Mouse (Mus musculus) MEL-GATA-1-ER (cell line): ENCODE data around the gene Psmb8.

Source experiments
- DNase-seq: peaks from one replicate; pipeline ENCODE4 v3.0.0-alpha.2; 2012; ENCODE audit warnings: low read depth; ENCODE audit errors: extremely low read depth

Gene Psmb8

GRCm38 (mm10) chr17:34196941-34197894, at the start of gene Psmb8:
Gene Psmb8 (plus strand): TSS chr17:34197721.
- peak; percentile 94 for DNase-seq

- no peak for DNase-seq
Measured at GRCm38 (mm10) chr17:34152923-34153322, 44.6 kb upstream of the Psmb8 start, which contains the start of gene H2-DMb1. Gene H2-DMb1 (plus strand): TSS chr17:34153072.

DNA sequence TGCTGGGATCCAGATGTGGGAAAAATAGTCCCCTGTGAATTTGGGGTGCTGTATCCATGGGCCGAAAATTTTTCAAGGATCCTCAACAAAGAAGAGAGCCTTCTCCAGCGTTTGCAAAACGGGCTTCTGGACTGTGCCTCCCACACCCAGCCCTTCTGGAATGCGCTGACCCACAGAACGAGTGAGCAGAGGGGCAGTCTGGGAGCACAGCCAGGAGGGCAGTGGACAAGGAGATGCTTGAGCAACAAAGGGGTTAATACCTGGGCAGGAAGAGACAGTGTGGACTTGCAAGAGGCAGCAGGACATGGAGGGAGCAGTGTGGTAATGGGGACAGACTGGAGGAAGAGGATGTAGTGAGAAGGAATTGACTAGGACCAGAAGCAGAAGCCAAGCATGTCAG, 42.0 kb upstream of the Psmb8 start:
- DNase-seq, result no peak

DNA sequence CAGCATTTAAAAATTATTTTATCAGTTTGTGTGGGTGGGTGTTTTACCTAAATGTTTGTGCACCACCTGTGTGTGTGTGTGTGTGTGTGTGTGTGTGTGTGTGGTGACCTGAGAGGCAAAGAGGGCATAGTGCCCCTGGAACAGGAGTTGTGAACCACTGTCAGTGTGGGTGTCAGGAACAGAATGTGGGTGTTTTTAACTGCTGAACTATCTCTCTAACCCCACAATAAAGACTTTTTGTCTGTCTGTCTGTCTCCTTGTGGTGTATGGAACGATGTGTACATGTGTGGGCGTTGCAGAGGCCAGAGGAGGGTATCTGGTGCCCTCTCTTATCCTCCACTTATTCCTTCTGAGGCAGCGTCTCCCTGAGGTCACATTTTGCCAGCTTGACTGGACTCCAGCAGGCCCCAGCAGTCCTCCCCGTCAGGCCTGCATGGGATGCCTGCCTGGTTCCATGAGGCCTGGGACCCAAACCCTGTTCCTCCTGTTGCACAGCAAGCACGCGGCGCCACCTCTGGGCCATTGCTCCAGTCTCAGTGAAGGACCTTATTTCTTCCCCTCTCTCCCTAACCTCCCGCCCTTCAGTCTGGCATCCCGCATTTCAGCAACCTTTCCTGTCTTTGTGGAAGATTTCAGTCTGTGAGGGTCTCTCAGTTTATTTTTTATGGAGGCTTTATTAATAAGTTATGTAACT, 33.2 kb upstream of the Psmb8 start:
- DNase-seq, result no peak

- peak; percentile 79 for DNase-seq
Measured at GRCm38 (mm10) chr17:34165033-34165730, 32.3 kb upstream of the Psmb8 start.

GRCm38 (mm10) chr17:34169279-34169678, 28.2 kb upstream of the Psmb8 start:
- DNase-seq, result no peak

DNA sequence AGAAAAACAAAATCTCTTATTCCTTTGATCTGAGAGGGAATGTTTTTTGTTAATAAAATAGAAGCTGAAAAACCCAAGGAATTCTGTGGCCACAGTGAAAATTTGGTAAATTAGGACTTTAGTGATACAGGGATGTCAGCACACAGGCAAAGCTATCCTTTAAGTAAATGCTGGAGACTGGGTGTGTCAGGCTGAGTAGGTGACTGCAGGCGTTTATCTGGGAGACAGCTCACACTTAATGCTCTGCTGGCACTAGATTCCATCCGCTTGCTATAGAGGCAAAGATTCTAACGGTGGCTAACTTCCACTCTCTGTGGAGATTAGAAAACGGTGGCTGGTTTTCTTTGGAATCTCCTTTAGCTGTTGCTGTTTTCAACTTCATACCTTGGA, 27.0 kb upstream of the Psmb8 start:
- no peak for DNase-seq

GRCm38 (mm10) chr17:34170877-34171498, 26.5 kb upstream of the Psmb8 start:
- peak; percentile 87 for DNase-seq

GRCm38 (mm10) chr17:34172528-34172927, 25.0 kb upstream of the Psmb8 start:
- DNase-seq, result no peak

GRCm38 (mm10) chr17:34174075-34174474, 23.4 kb upstream of the Psmb8 start:
- DNase-seq, result no peak

GRCm38 (mm10) chr17:34177179-34177578, 20.3 kb upstream of the Psmb8 start:
- DNase-seq, result no peak

GRCm38 (mm10) chr17:34179019-34179418, 18.5 kb upstream of the Psmb8 start:
- DNase-seq, result no peak

DNA sequence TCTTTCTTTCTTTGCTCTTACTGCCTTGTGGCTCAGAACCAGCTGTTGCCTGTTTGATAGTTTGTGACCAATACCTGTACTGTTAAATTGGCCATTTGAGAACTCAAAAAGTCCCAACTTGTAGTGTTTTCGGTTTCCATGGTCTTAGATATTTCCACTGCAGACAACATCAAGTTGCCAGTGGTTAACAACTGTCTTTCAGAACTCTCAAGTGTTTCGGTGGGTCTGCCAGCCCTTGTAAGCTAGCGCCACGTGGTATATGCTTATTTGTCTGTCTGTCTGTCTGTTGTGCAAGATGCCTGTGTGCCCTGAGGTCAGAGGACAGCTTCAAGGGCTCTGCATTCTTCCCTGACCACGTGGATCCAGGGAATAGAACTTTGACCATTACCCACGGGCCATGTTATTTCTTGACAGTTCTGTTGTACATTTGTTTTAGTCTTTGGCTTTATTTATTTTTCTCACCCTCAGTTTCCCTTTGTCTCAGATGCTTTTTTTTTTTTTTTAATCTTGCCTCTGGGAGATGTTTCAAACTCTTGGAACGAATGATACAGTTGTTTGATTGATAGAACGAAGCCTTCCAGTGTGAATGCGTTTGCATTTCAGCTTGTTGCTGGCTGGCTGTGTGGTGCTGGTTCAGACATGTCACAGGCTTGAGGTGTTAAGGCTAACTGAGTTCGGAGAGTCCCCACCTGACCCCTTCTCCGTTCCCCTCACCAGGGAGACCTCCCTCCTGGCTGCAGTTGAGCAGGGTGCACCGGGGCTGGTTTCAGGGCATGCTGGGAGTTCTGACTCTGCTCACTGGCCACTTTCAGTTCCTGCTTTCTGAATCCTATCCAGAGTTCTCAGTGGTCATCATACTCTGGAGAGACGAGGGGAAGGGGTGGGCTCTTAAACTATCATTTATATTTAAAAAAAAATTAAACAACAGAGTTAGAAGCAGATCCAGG, 17.3 kb upstream of the Psmb8 start:
- DNase-seq, result no peak

DNA sequence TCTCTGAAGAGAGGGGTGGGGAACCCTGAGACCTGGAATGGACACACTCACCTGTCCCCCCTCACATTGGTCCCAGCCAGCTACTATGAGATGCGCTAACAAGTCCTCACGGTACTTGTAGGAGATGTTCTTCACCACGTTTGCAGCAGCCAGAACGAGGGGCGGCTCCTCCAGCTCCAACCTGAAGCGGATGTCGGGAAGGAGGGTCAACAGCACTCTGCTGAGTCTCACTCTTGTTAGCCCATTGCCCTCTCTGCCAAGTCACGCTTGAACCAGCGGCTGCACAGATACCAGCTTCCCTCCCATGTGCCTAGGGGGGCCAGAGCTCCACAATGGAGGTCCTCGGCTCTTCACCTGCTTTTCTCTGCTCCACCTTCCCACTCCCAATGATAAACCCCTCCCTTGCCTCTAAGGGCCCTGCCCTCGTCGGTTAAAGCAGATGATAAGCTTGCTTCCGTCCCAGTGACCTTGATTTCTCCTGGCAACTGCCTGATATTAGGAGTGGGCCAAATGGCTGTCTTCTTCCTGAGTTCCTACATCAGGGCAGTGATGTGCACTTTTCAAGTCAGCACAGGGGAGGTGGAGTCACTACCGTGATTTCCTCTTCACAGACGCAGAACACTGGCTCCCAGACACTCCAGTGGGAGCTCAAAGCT, 13.8 kb upstream of the Psmb8 start:
- no peak for DNase-seq

DNA sequence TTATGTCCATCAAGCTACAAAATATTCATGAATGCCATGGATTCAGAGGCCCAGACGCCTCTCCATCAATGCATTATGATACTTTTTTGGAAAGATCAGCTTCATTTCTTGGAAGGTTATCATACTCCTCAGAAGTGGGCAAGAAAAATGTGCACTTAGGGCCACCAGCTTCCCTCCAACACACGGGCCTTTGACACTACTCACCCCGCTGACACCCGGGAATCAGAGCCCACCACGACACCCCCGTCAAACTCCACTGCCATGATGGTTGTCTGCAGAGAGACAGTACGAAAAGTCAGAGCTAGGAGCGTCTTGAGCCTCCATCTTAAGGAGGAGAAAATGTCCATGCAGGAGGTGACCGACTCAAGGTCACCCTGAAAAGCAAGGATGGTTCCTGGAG, 12.0 kb upstream of the Psmb8 start:
- no peak for DNase-seq

- no peak for DNase-seq
Measured at GRCm38 (mm10) chr17:34186885-34187260, 10.6 kb upstream of the Psmb8 start.

DNA sequence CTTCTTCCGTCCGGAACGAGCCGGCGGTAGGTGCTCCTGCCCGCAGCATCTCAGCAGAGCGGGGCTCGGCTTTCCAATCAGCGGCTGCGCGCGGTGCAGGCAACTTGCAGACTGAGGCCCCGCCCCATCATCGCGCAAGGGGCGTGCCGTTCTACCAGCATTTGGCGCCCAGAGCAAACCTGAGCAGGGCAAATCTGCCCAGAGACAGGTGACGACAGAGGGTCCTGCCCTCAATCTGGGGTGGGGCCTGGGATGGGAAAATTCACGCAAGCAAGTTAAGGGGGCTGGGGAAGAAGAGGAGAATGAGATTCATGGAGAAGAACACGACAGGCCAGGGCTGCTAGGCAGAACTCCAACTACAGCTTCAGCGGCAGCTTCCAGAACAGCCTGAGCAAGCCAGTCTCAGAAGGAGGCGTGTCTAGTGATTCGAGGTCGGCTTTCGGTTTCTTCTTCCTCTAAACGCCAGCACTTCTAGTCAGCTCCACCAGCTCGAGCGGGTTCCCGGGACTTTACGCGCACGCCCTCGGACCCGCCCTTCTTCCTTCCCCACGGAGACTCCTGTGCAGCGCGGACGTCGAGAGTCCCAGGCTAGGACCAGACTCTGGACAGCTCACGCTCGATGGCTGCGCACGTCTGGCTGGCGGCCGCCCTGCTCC, 10.1 kb upstream of the Psmb8 start, which contains the start of the genes Tap1 and Psmb9:
TSS of gene Tap1 (plus strand) at position 293 of the 656 bp plus-strand sequence.
TSS of gene Psmb9 (minus strand) at position 504 of the 656 bp plus-strand sequence.
- peak; percentile 80 for DNase-seq

DNA sequence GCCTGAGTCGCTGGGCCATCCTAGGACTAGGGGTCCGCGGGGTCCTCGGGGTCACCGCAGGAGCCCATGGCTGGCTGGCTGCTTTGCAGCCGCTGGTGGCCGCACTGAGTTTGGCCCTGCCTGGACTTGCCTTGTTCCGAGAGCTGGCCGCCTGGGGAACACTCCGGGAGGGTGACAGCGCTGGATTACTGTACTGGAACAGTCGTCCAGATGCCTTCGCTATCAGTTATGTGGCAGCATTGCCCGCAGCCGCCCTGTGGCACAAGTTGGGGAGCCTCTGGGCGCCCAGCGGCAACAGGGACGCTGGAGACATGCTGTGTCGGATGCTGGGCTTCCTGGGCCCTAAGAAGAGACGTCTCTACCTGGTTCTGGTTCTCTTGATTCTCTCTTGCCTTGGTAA, 9.5 kb upstream of the Psmb8 start:
- DNase-seq, result no peak

DNA sequence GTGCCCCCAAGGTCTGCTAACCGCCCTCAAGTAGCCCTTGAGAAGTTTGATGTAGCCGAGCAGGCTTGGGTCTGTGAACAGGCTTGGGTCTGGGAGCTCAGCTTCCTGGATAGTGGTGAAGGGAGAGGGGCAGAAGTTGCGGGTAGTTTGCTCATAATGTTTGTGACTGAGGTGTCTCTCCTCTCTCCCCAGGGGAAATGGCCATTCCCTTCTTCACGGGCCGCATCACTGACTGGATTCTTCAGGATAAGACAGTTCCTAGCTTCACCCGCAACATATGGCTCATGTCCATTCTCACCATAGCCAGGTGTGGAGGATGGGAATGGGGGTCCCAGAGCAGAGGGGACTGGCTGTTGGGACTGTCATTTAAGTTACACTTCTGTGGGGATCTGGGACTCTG, 8.5 kb upstream of the Psmb8 start:
- no peak for DNase-seq
